Mouse (Mus musculus): Measurements from ENCODE around the gene Fli1. TPM values are rescaled to one million over a fixed set of nuclear protein-coding genes. Genes with fewer than 3 reads are reported as not detected.
A peak's percentile ranks its signal among the peaks of the same experiment; 100 is the strongest.

Fli1 gene
- polyA plus RNA-seq, 1 experiment from 2014 or later, result 11.5 TPM

- DNase-seq (no peak), ATAC-seq (no peak)
- Histone ChIP-seq H3K9ac (replicated peaks) (no peak overlapping the region), H3K9me3 (ENCODE audit: low read length) (no peaks in the 10 kb centered on the region), H3K27ac (ENCODE audit: low read depth) (no peak overlapping the region), H3K4me2 (ENCODE audit: low read depth, low read length) (peak overlapping the region; percentile 40), H3K4me3 (ENCODE audit: low read depth, low read length) (no peak overlapping the region), H3K4me1 (ENCODE audit: insufficient read depth) (peaks cover 14% of the 10 kb centered on the region), H3K36me3 (replicated peaks; ENCODE audit: insufficient read depth, low read length) (no peaks in the 10 kb centered on the region), H3K27me3 (ENCODE audit: insufficient read depth, low read length) (peaks cover 63% of the 10 kb centered on the region)
- TF ChIP-seq EP300 (IDR thresholded peaks at IDR 0.05; ENCODE audit: low read depth), result no peak
- no peak for TF ChIP-seq CTCF (IDR thresholded peaks at IDR 0.05; ENCODE audit: low read depth)
- 20% methylated on average over 40 of the region's 40 CpGs for WGBS (ENCODE audit: insufficient replicate concordance)
Measured at GRCm38 (mm10) chr9:32544731-32545661, 2.3 kb upstream of the Fli1 start.

GRCm38 (mm10) chr9:32543923-32544575 lies 1.4 kb upstream of the Fli1 start:
- Histone ChIP-seq H3K27me3 (ENCODE audit: insufficient read depth, low read length) (peaks cover 67% of the 10 kb centered on the region), H3K9ac (replicated peaks) (no peak overlapping the region), H3K4me3 (ENCODE audit: low read depth, low read length) (no peak overlapping the region), H3K36me3 (replicated peaks; ENCODE audit: insufficient read depth, low read length) (no peaks in the 10 kb centered on the region), H3K27ac (ENCODE audit: low read depth) (no peak overlapping the region), H3K9me3 (ENCODE audit: low read length) (no peaks in the 10 kb centered on the region), H3K4me1 (ENCODE audit: insufficient read depth) (peaks cover 15% of the 10 kb centered on the region), H3K4me2 (ENCODE audit: low read depth, low read length) (peak overlapping the region; percentile 66)
- DNase-seq (no peak), ATAC-seq (no peak)
- 28% methylated on average over 8 of the region's 8 CpGs for WGBS (ENCODE audit: insufficient replicate concordance)
- TF ChIP-seq CTCF (IDR thresholded peaks at IDR 0.05; ENCODE audit: low read depth), result no peak

- Histone ChIP-seq H3K9me3 (ENCODE audit: low read length) (no peaks in the 10 kb centered on the region), H3K27me3 (ENCODE audit: insufficient read depth, low read length) (peaks cover 64% of the 10 kb centered on the region), H3K4me1 (ENCODE audit: insufficient read depth) (peaks cover 15% of the 10 kb centered on the region), H3K27ac (ENCODE audit: low read depth) (peak overlapping the region; percentile 64; the same call in 1 of the 2 replicates), H3K9ac (replicated peaks) (peak overlapping the region; percentile 41; the same call in 1 of the 2 replicates), H3K4me3 (ENCODE audit: low read depth, low read length) (peak overlapping the region; percentile 84), H3K36me3 (replicated peaks; ENCODE audit: insufficient read depth, low read length) (no peaks in the 10 kb centered on the region), H3K4me2 (ENCODE audit: low read depth, low read length) (peak overlapping the region; percentile 66)
- under 1% methylated on average over 18 of the region's 18 CpGs for WGBS (ENCODE audit: insufficient replicate concordance)
- TF ChIP-seq CTCF (IDR thresholded peaks at IDR 0.05; ENCODE audit: low read depth), result no peak
- ATAC-seq, result no peak
- peak; percentile 46 for DNase-seq
Measured at GRCm38 (mm10) chr9:32543040-32543581, 450 bp upstream of the Fli1 start.

GRCm38 (mm10) chr9:32541223-32541901 lies 1.3 kb downstream of the Fli1 start:
- under 1% methylated on average over 30 of the region's 30 CpGs for WGBS (ENCODE audit: insufficient replicate concordance)
- Histone ChIP-seq H3K36me3 (replicated peaks; ENCODE audit: insufficient read depth, low read length) (no peaks in the 10 kb centered on the region), H3K4me2 (ENCODE audit: low read depth, low read length) (peak overlapping the region; percentile 66), H3K27ac (ENCODE audit: low read depth) (peak overlapping the region; percentile 93), H3K4me1 (ENCODE audit: insufficient read depth) (peaks cover 15% of the 10 kb centered on the region), H3K27me3 (ENCODE audit: insufficient read depth, low read length) (peaks cover 56% of the 10 kb centered on the region), H3K9ac (replicated peaks) (peak overlapping the region; percentile 88), H3K4me3 (ENCODE audit: low read depth, low read length) (peak overlapping the region; percentile 84), H3K9me3 (ENCODE audit: low read length) (no peaks in the 10 kb centered on the region)
- no peak for DNase-seq
- no peak for TF ChIP-seq CTCF (IDR thresholded peaks at IDR 0.05; ENCODE audit: low read depth)
- TF ChIP-seq EP300 (IDR thresholded peaks at IDR 0.05; ENCODE audit: low read depth), result peak; percentile 45; the same call in 1 of the 2 replicates
- ATAC-seq, result peak; percentile 18; the same call in 1 of the 2 replicates

GRCm38 (mm10) chr9:32540406-32541222 lies 2.0 kb downstream of the Fli1 start:
- Histone ChIP-seq H3K27me3 (ENCODE audit: insufficient read depth, low read length) (peaks cover 48% of the 10 kb centered on the region), H3K4me1 (ENCODE audit: insufficient read depth) (peaks cover 17% of the 10 kb centered on the region), H3K9ac (replicated peaks) (peak overlapping the region; percentile 88), H3K36me3 (replicated peaks; ENCODE audit: insufficient read depth, low read length) (no peaks in the 10 kb centered on the region), H3K9me3 (ENCODE audit: low read length) (no peaks in the 10 kb centered on the region), H3K4me3 (ENCODE audit: low read depth, low read length) (peak overlapping the region; percentile 84), H3K4me2 (ENCODE audit: low read depth, low read length) (peak overlapping the region; percentile 66), H3K27ac (ENCODE audit: low read depth) (peak overlapping the region; percentile 93)
- TF ChIP-seq CTCF (IDR thresholded peaks at IDR 0.05; ENCODE audit: low read depth), result no peak
- TF ChIP-seq EP300 (IDR thresholded peaks at IDR 0.05; ENCODE audit: low read depth), result no peak
- ATAC-seq, result peak; percentile 20; the same call in 1 of the 2 replicates
- peak; percentile 40 for DNase-seq
- WGBS (ENCODE audit: insufficient replicate concordance), result 2% methylated on average over 62 of the region's 70 CpGs
